Mouse (Mus musculus): ENCODE data around the gene Cyp2w1.

GRCm38 (mm10) chr5:139363858-139364257 lies 11.4 kb downstream of the Cyp2w1 start:
- TF ChIP-seq EP300 (optimal IDR thresholded peaks at IDR 0.05) = no peak
- no peak for TF ChIP-seq CTCF (IDR thresholded peaks at IDR 0.05; ENCODE audit: low read depth)
